Mouse (Mus musculus) limb, embryonic 15.5 days (tissue): Measurements from ENCODE around the gene Krt32. TPM values are rescaled to one million over a fixed set of nuclear protein-coding genes. Genes with fewer than 3 reads are reported as not detected.

ENCODE experiments used
- ATAC-seq: fragments of 200-750 bp; cut with Nextera tagmentation; 2 replicates; pipeline ENCODE4 v1.8.0; 2017; ENCODE audit warnings: low read depth, moderate TSS enrichment; ENCODE audit not compliant: insufficient number of reproducible peaks, low FRiP score, low TSS enrichment
- H3K27ac ChIP-seq: fragments of 300-500 bp; sonication (generic); 2 replicates; pipeline ENCODE4 v1.5.1; 2015; ENCODE audit warnings: moderate library complexity, mild to moderate bottlenecking, inconsistent platforms
- H3K27me3 ChIP-seq: fragments of 300-500 bp; sonication (generic); 2 replicates; pipeline ENCODE4 v1.6.1; 2015; ENCODE audit warnings: inconsistent platforms
- H3K36me3 ChIP-seq: fragments of 300-500 bp; sonication (generic); 2 replicates; pipeline ENCODE4 v1.6.1; 2015; ENCODE audit warnings: inconsistent platforms
- H3K4me1 ChIP-seq: fragments of 300-500 bp; sonication (generic); 2 replicates; pipeline ENCODE4 v1.6.1; 2015; ENCODE audit warnings: inconsistent platforms
- H3K4me2 ChIP-seq: fragments of 300-500 bp; sonication (generic); 2 replicates; pipeline ENCODE4 v1.6.1; 2015; ENCODE audit warnings: mild to moderate bottlenecking, inconsistent platforms
- H3K4me3 ChIP-seq: fragments of 300-500 bp; sonication (generic); 2 replicates; pipeline ENCODE4 v1.5.1; 2015; ENCODE audit warnings: mild to moderate bottlenecking, inconsistent platforms
- H3K9ac ChIP-seq: fragments of 300-500 bp; sonication (generic); 2 replicates; pipeline ENCODE4 v1.6.1; 2015; ENCODE audit warnings: inconsistent platforms
- H3K9me3 ChIP-seq: fragments of 300-500 bp; sonication (generic); 2 replicates; pipeline ENCODE4 v1.6.1; 2016; ENCODE audit warnings: inconsistent platforms
- WGBS: fragments of 180-500 bp; shearing (Covaris S2); methylation state at CpG from one replicate; pipeline ENCODE4 v1.1.7; 2015; 5-methylcytosine and 5-hydroxymethylcytosine counted together
- polyA plus RNA-seq: library from polyadenylated mRNA; unstranded; fragments of >200 nt; fragmentation: Nextera tagmentation; extraction: Ambion mirVana; gene quantifications from 2 replicates; pipeline ENCODE4 v1.2.1, GENCODE M21; 2015

The Krt32 gene
- polyA plus RNA-seq, 1 experiment from 2014 or later, result 2.4 TPM

- Histone ChIP-seq H3K9ac (no peak within 1 kb of the TSS), H3K4me1 (no peaks in the 10 kb centered on the region), H3K36me3 (no peaks in the 10 kb centered on the region), H3K27me3 (no peaks in the 10 kb centered on the region), H3K27ac (no peak within 1 kb of the TSS), H3K9me3 (no peaks in the 10 kb centered on the region), H3K4me2 (no peak within 1 kb of the TSS), H3K4me3 (no peak within 1 kb of the TSS)
- WGBS, result 81% methylated on average over 6 of the region's 6 CpGs
- no peak for ATAC-seq
Measured at GRCm38 (mm10) chr11:100041454-100041853, 46.6 kb downstream of the Krt32 start, which contains the start of gene Krt34. Krt34 (minus strand) TSS chr11:100041554.

Other genes starting within 250 kb of the Krt32 start
- not detected in 2 replicates for gene Krtap4-16, start 236.6 kb downstream of the Krt32 start, polyA plus RNA-seq
- gene Gm11568, start 230.3 kb downstream of the Krt32 start, polyA plus RNA-seq, result not detected in 2 replicates
- not detected in 2 replicates for gene Gm11559, start 223.8 kb downstream of the Krt32 start, polyA plus RNA-seq
- gene Krtap9-1, start 214.8 kb downstream of the Krt32 start, polyA plus RNA-seq, result not detected in 2 replicates
- gene Gm11567, start 209.0 kb downstream of the Krt32 start, polyA plus RNA-seq, result not detected in 2 replicates
- not detected in 2 replicates for gene Krtap31-1, start 180.3 kb downstream of the Krt32 start, polyA plus RNA-seq
- not detected in 2 replicates for gene Gm11565, start 173.5 kb downstream of the Krt32 start, polyA plus RNA-seq
- not detected in 2 replicates for gene Krtap31-2, start 151.9 kb downstream of the Krt32 start, polyA plus RNA-seq
- not detected in 2 replicates for gene Krtap9-5, start 139.8 kb downstream of the Krt32 start, polyA plus RNA-seq
- not detected in 2 replicates for gene Krtap29-1, start 109.2 kb downstream of the Krt32 start, polyA plus RNA-seq
- gene Krtap16-1, start 101.6 kb downstream of the Krt32 start, polyA plus RNA-seq, result 0.09 TPM in 1 of 2 replicates, not detected in the other
- 0.47 and 0.48 TPM in 2 replicates for gene Krtap17-1, start 94.2 kb downstream of the Krt32 start, polyA plus RNA-seq
- 0.18 and 0.58 TPM in 2 replicates for gene Krt33a, start 72.0 kb downstream of the Krt32 start, polyA plus RNA-seq
- gene Krt33b, start 58.4 kb downstream of the Krt32 start, polyA plus RNA-seq, result 1.1 and 1.7 TPM in 2 replicates
- 1.1 and 2.6 TPM in 2 replicates for gene Krt34, start 46.7 kb downstream of the Krt32 start, polyA plus RNA-seq
- 2.5 and 5.4 TPM in 2 replicates for gene Krt31, start 37.7 kb downstream of the Krt32 start, polyA plus RNA-seq
- gene Krt35, start 8.0 kb upstream of the Krt32 start, polyA plus RNA-seq, result 23.6 and 26.4 TPM in 2 replicates
- gene Krt36, start 17.4 kb upstream of the Krt32 start, polyA plus RNA-seq, result 55.9 and 83.7 TPM in 2 replicates
- 50.3 and 60.2 TPM in 2 replicates for gene Krt13, start 33.3 kb upstream of the Krt32 start, polyA plus RNA-seq
- gene Krt15, start 47.7 kb upstream of the Krt32 start, polyA plus RNA-seq, result 1,213 and 1,252 TPM in 2 replicates
- gene Krt19, start 60.4 kb upstream of the Krt32 start, polyA plus RNA-seq, result 417 and 437 TPM in 2 replicates
- gene Krt9, start 105.0 kb upstream of the Krt32 start, polyA plus RNA-seq, result 0.13 and 0.24 TPM in 2 replicates
- 1,243 and 1,298 TPM in 2 replicates for gene Krt14, start 119.3 kb upstream of the Krt32 start, polyA plus RNA-seq
- gene Krt16, start 160.7 kb upstream of the Krt32 start, polyA plus RNA-seq, result 11.7 and 16.2 TPM in 2 replicates
- gene Krt17, start 172.8 kb upstream of the Krt32 start, polyA plus RNA-seq, result 264 and 267 TPM in 2 replicates
- gene Krt42, start 181.6 kb upstream of the Krt32 start, polyA plus RNA-seq, result 0.15 TPM in 1 of 2 replicates, not detected in the other
- gene Eif1, start 231.7 kb upstream of the Krt32 start, polyA plus RNA-seq, result 1,535 and 1,764 TPM in 2 replicates
- 3.1 and 4.0 TPM in 2 replicates for gene Gast, start 246.2 kb upstream of the Krt32 start, polyA plus RNA-seq